Mouse (Mus musculus): ENCODE results near the gene Coa3. TPM values are rescaled to one million over a fixed set of nuclear protein-coding genes. Genes with fewer than 3 reads are reported as not detected.

Gene Coa3
- polyA plus RNA-seq, 1 experiment from 2014 or later = 189 TPM

- H3K27ac ChIP-seq (ENCODE audit: low read depth, low read length) = no peak overlapping the region
- 3% methylated on average over 24 of the region's 24 CpGs for WGBS (ENCODE audit: insufficient replicate concordance)
- H3K9ac ChIP-seq (ENCODE audit: low read depth, low read length) = peak overlapping the region; percentile 18
- peaks cover 31% of the 10 kb centered on the region for H3K27me3 ChIP-seq (ENCODE audit: control insufficient read depth, insufficient read depth, low read length)
- no peak for ATAC-seq (replicated peaks; ENCODE audit: insufficient number of reproducible peaks, low FRiP score, low TSS enrichment)
- peak overlapping the region; percentile 96 for H3K4me2 ChIP-seq
- H3K36me3 ChIP-seq (ENCODE audit: control insufficient read depth, insufficient read depth, low read length) = peaks cover 3% of the 10 kb centered on the region; the same call in 1 of the 2 replicates
- H3K4me1 ChIP-seq (ENCODE audit: control insufficient read depth, insufficient read depth, low read length) = peaks cover 55% of the 10 kb centered on the region
- H3K9me3 ChIP-seq (replicated peaks; ENCODE audit: control insufficient read depth, low read length) = no peaks in the 10 kb centered on the region
- peak overlapping the region; percentile 67 for H3K4me3 ChIP-seq (ENCODE audit: low read depth, low read length)
These were observed 16.5 kb downstream of the Coa3 start for GRCm38 (mm10) chr11:101262272-101262967.

DNA sequence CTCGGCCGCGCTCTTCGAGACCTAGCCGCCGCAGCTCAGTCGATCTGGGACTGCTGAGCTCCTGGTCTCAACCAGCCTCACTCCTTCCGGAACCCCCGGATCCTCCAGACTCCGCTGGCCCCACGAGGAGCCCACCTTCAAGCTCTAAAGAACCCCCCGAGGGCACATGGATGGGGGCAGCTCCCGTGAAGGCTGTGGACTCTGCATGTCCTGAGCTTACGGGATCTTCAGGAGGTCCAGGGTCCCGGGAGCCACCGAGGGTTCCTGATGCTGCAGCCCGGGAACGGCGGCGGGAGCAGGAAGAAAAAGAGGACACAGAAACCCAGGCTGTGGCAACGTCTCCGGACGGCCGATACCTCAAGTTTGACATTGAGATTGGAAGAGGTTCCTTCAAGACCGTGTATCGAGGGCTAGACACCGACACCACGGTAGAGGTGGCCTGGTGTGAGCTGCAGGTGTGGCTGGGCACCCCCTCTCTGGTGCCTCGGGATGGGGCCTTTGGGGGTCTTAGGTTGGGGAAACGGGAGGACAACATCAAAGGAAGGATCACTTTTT, 18.0 kb downstream of the Coa3 start:
- Histone ChIP-seq H3K9ac (ENCODE audit: low read depth, low read length) (peak overlapping the region; percentile 88), H3K9me3 (replicated peaks; ENCODE audit: control insufficient read depth, low read length) (no peaks in the 10 kb centered on the region), H3K27me3 (ENCODE audit: control insufficient read depth, insufficient read depth, low read length) (peaks cover 26% of the 10 kb centered on the region), H3K36me3 (ENCODE audit: control insufficient read depth, insufficient read depth, low read length) (peaks cover 5% of the 10 kb centered on the region; the same call in 1 of the 2 replicates), H3K4me3 (ENCODE audit: low read depth, low read length) (peak overlapping the region; percentile 67), H3K4me2 (peak overlapping the region; percentile 96), H3K4me1 (ENCODE audit: control insufficient read depth, insufficient read depth, low read length) (peaks cover 63% of the 10 kb centered on the region), H3K27ac (ENCODE audit: low read depth, low read length) (peak overlapping the region; percentile 90)
- WGBS (ENCODE audit: insufficient replicate concordance) = 2% methylated on average over 30 of the region's 30 CpGs
- no peak for ATAC-seq (replicated peaks; ENCODE audit: insufficient number of reproducible peaks, low FRiP score, low TSS enrichment)

DNA sequence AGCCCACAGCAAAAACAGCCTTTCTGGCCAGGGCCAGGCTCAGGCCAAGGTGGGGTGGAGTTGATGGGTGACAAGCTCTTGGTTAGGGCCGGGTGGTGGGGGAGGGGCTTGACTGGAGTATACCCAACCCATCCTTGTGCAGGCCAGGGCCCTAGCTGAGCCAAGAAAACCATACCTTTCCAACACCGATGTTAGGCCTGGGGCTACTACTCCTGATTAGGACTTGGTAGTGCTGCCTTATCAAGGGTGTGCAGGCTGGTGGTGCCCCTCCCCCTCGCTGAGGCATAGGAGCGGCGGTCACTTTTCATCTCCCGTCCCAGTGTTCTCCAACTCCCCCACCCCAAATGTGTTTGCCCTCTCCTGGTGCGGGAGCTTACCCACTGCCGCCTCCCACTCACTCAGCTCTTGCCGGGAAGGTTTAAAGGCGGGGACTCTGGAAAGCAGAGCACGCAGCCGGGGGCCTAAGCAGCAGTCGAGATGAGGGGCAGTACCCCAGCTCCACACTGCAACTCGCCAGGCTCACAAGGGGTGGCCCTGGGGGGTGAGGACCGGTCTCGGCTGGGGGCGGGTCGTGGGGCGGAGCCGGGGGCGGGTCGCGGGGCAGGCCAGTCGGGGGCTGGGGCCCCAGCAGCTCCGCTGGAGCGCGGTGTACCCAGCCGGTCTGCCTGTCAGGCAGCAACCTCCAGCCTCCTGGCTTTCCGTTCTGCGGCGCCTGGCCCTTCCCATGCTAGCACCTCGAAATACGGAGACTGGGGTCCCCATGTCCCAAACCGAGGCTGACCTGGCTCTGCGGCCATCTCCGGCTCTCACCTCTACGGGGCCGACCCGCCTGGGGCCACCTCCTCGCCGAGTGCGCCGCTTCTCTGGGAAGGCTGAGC, 18.7 kb downstream of the Coa3 start, which contains the start of gene Wnk4:
Gene Wnk4, plus strand, starts transcription at position 620 of the 878 bp plus-strand sequence.
- peak within 1 kb of the TSS; percentile 90 for H3K27ac ChIP-seq (ENCODE audit: low read depth, low read length)
- peak; percentile 85 for ATAC-seq (replicated peaks; ENCODE audit: insufficient number of reproducible peaks, low FRiP score, low TSS enrichment)
- peaks cover 63% of the 10 kb centered on the region for H3K4me1 ChIP-seq (ENCODE audit: control insufficient read depth, insufficient read depth, low read length)
- H3K27me3 ChIP-seq (ENCODE audit: control insufficient read depth, insufficient read depth, low read length) = peaks cover 23% of the 10 kb centered on the region
- H3K4me3 ChIP-seq (ENCODE audit: low read depth, low read length) = peak within 1 kb of the TSS; percentile 67
- under 1% methylated on average over 43 of the region's 43 CpGs for WGBS (ENCODE audit: insufficient replicate concordance)
- peaks cover 5% of the 10 kb centered on the region; the same call in 1 of the 2 replicates for H3K36me3 ChIP-seq (ENCODE audit: control insufficient read depth, insufficient read depth, low read length)
- peak within 1 kb of the TSS; percentile 96 for H3K4me2 ChIP-seq
- H3K9ac ChIP-seq (ENCODE audit: low read depth, low read length) = peak within 1 kb of the TSS; percentile 88
- H3K9me3 ChIP-seq (replicated peaks; ENCODE audit: control insufficient read depth, low read length) = no peaks in the 10 kb centered on the region

GRCm38 (mm10) chr11:101259261-101259712, 19.6 kb downstream of the Coa3 start:
- Histone ChIP-seq H3K27me3 (ENCODE audit: control insufficient read depth, insufficient read depth, low read length) (peaks cover 16% of the 10 kb centered on the region), H3K4me2 (peak overlapping the region; percentile 96), H3K27ac (ENCODE audit: low read depth, low read length) (peak overlapping the region; percentile 90), H3K36me3 (ENCODE audit: control insufficient read depth, insufficient read depth, low read length) (peaks cover 5% of the 10 kb centered on the region; the same call in 1 of the 2 replicates), H3K9ac (ENCODE audit: low read depth, low read length) (peak overlapping the region; percentile 88; the same call in 1 of the 2 replicates), H3K9me3 (replicated peaks; ENCODE audit: control insufficient read depth, low read length) (no peaks in the 10 kb centered on the region), H3K4me1 (ENCODE audit: control insufficient read depth, insufficient read depth, low read length) (peaks cover 60% of the 10 kb centered on the region), H3K4me3 (ENCODE audit: low read depth, low read length) (peak overlapping the region; percentile 67)
- WGBS (ENCODE audit: insufficient replicate concordance) = 27% methylated on average over 6 of the region's 6 CpGs
- 0 out of 2 replicates have a peak, but pooled peaks have one; percentile 20 for ATAC-seq (replicated peaks; ENCODE audit: insufficient number of reproducible peaks, low FRiP score, low TSS enrichment)

- Histone ChIP-seq H3K27ac (ENCODE audit: low read depth, low read length) (peak overlapping the region; percentile 57), H3K4me2 (0 out of 2 replicates have a peak overlapping the region, but pooled peaks have one; percentile 1), H3K27me3 (ENCODE audit: control insufficient read depth, insufficient read depth, low read length) (no peaks in the 10 kb centered on the region), H3K9ac (ENCODE audit: low read depth, low read length) (no peak overlapping the region), H3K9me3 (replicated peaks; ENCODE audit: control insufficient read depth, low read length) (no peaks in the 10 kb centered on the region), H3K36me3 (ENCODE audit: control insufficient read depth, insufficient read depth, low read length) (peaks cover 5% of the 10 kb centered on the region; the same call in 1 of the 2 replicates), H3K4me1 (ENCODE audit: control insufficient read depth, insufficient read depth, low read length) (peaks cover 40% of the 10 kb centered on the region), H3K4me3 (ENCODE audit: low read depth, low read length) (no peak overlapping the region)
- 68% methylated on average over 13 of the region's 13 CpGs for WGBS (ENCODE audit: insufficient replicate concordance)
- no peak for ATAC-seq (replicated peaks; ENCODE audit: insufficient number of reproducible peaks, low FRiP score, low TSS enrichment)
These were observed 22.8 kb downstream of the Coa3 start for GRCm38 (mm10) chr11:101255826-101256775.

- peak within 1 kb of the TSS; percentile 71 for H3K4me2 ChIP-seq
- ATAC-seq (replicated peaks; ENCODE audit: insufficient number of reproducible peaks, low FRiP score, low TSS enrichment) = peak; percentile 68
- WGBS (ENCODE audit: insufficient replicate concordance) = under 1% methylated on average over 40 of the region's 40 CpGs
- peak within 1 kb of the TSS; percentile 99 for H3K9ac ChIP-seq (ENCODE audit: low read depth, low read length)
- peaks cover 24% of the 10 kb centered on the region for H3K4me1 ChIP-seq (ENCODE audit: control insufficient read depth, insufficient read depth, low read length)
- H3K4me3 ChIP-seq (ENCODE audit: low read depth, low read length) = peak within 1 kb of the TSS; percentile 95
- H3K36me3 ChIP-seq (ENCODE audit: control insufficient read depth, insufficient read depth, low read length) = peaks cover 5% of the 10 kb centered on the region; the same call in 1 of the 2 replicates
- H3K27me3 ChIP-seq (ENCODE audit: control insufficient read depth, insufficient read depth, low read length) = no peaks in the 10 kb centered on the region
- H3K9me3 ChIP-seq (replicated peaks; ENCODE audit: control insufficient read depth, low read length) = no peaks in the 10 kb centered on the region
- H3K27ac ChIP-seq (ENCODE audit: low read depth, low read length) = peak within 1 kb of the TSS; percentile 95
These were observed 25.1 kb downstream of the Coa3 start, which contains the start of gene Vps25 for GRCm38 (mm10) chr11:101253613-101254389. Gene Vps25 (plus strand): TSS chr11:101253707.

- WGBS (ENCODE audit: insufficient replicate concordance) = 8% methylated on average over 7 of the region's 7 CpGs
These were observed 26.0 kb downstream of the Coa3 start for GRCm38 (mm10) chr11:101252941-101253340.

More at GRCm38 (mm10) chr11:101252941-101253340, 26.0 kb downstream of the Coa3 start:
- peak overlapping the region; percentile 71 for H3K4me2 ChIP-seq
- peaks cover 5% of the 10 kb centered on the region; the same call in 1 of the 2 replicates for H3K36me3 ChIP-seq (ENCODE audit: control insufficient read depth, insufficient read depth, low read length)
- peak overlapping the region; percentile 95 for H3K4me3 ChIP-seq (ENCODE audit: low read depth, low read length)
- H3K4me1 ChIP-seq (ENCODE audit: control insufficient read depth, insufficient read depth, low read length) = peaks cover 16% of the 10 kb centered on the region
- H3K27me3 ChIP-seq (ENCODE audit: control insufficient read depth, insufficient read depth, low read length) = peaks cover 5% of the 10 kb centered on the region; the same call in 1 of the 2 replicates
- no peaks in the 10 kb centered on the region for H3K9me3 ChIP-seq (replicated peaks; ENCODE audit: control insufficient read depth, low read length)
- no peak for ATAC-seq (replicated peaks; ENCODE audit: insufficient number of reproducible peaks, low FRiP score, low TSS enrichment)
- peak overlapping the region; percentile 95 for H3K27ac ChIP-seq (ENCODE audit: low read depth, low read length)
- H3K9ac ChIP-seq (ENCODE audit: low read depth, low read length) = peak overlapping the region; percentile 99

Measured in heart, embryonic 11.5 days (tissue).